Mouse (Mus musculus): ENCODE results near the gene Trim72.

DNA sequence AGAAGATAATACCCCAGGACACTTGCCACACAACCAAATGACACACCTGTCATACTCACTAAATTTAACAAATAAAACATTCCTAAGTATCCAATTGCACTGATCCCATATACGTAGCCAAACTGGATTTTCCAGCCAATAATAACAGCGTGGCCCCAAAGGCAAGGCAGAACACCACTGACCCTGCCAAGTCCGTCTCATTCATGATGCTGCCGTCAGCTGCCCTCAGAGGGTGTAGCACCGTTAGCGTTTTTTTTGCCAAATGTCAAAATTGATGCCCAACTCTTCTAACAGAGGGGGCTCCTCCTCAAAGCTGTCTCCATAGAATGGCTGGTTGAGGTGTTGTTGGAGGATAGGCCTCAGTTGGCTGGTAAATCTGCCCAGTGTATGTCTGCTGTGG, 12.9 kb downstream of the Trim72 start:
- TF ChIP-seq CTCF (conservative IDR thresholded peaks at IDR 0.05 in 1 of 2, IDR thresholded peaks at IDR 0.05 in 1 of 2; ENCODE audit: low read depth in 2 of 2, low read length in 2 of 2): no peak
- TF ChIP-seq POLR2A (IDR thresholded peaks at IDR 0.05; ENCODE audit: low read depth, low read length): no peak
- TF ChIP-seq ZNF384 (IDR thresholded peaks at IDR 0.05; ENCODE audit: low read depth, low read length): no peak
- TF ChIP-seq IRF4 (IDR thresholded peaks at IDR 0.05; ENCODE audit: low read depth, low read length): no peak
- TF ChIP-seq EP300 (IDR thresholded peaks at IDR 0.05; ENCODE audit: low read length): no peak
- TF ChIP-seq GABPA (IDR thresholded peaks at IDR 0.05; ENCODE audit: insufficient replicate concordance, low read depth, low read length): no peak
- TF ChIP-seq JUND (conservative IDR thresholded peaks at IDR 0.05; ENCODE audit: low read depth, low read length): no peak
- TF ChIP-seq ETS1 (conservative IDR thresholded peaks at IDR 0.05; ENCODE audit: low read depth, low read length): no peak
- no peak for TF ChIP-seq ZC3H11A (IDR thresholded peaks at IDR 0.05; ENCODE audit: low read depth, low read length)
